Mouse (Mus musculus): Measurements from ENCODE around the gene Ttc33. TPM values are rescaled to one million over a fixed set of nuclear protein-coding genes. Genes with fewer than 3 reads are reported as not detected.

Gene Ttc33
- 7.2 and 8.0 TPM in 2 replicates for polyA plus RNA-seq (2012; rRNA removed)

GRCm38 (mm10) chr15:5185366-5186292 is at the start of gene Ttc33:
Gene Ttc33 (plus strand): TSS chr15:5185525.

GRCm38 (mm10) chr15:5143361-5144020 is 41.8 kb upstream of the Ttc33 start, which contains the start of gene Prkaa1:
Gene Prkaa1 (plus strand): TSS chr15:5143861.

DNA sequence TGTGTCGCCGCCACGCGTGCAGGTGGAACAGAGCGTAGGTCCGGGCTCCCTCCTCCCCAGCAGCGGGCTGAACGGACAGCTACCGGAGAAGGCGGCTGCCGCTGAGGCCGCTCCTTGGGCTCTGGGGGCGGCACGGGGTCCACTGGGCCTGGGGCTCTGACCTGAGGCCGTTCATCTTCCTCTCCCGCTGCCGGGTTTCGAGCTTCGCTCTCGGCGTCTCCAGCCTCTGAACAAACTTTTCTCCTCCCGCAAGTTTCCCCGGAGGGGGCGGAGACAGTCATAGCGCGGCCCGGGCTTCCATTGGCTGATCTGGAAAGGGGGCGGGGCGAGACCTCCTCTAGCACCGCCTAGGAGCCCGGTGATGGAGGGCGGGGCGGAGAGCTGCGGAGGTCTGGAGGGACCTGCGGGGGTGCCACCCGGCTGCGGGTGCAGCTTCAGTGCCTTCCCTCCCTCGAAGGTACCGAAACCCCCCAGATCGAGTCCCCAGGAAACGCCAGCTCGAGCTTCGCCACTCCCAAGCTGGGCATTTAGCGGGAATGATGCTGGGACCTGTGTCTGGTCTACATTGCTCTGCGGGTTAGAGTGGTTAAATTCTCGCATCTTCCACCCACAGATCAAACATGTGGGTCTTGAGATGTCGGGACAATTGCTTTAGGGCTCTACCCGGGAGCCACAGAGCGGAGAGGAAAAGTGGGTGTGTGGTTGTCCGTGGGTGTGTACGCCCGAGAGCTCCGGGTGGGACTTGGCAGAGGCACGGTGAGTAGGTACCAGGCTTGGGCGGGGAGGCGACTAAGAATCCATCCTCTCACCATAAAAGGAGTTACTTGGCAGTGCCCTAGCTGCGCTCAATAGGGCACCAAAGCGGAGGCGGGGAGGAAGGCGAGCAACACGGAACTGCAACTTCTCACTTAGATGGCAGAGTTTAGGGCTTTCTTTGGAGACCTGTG is 58.9 kb downstream of the Ttc33 start, which contains the start of gene Ptger4:
Ptger4 (minus strand) TSS at position 229 of the 947 bp plus-strand sequence.

Other genes starting within 250 kb of the Ttc33 start
- 0.01 TPM in 2 replicates for gene C7, start 121.8 kb upstream of the Ttc33 start, polyA plus RNA-seq (2012; rRNA removed)
- 0.57 and 0.59 TPM in 2 replicates for gene Card6, start 77.0 kb upstream of the Ttc33 start, polyA plus RNA-seq (2012; rRNA removed)
- 879 and 1,014 TPM in 2 replicates for gene Rpl37, start 68.9 kb upstream of the Ttc33 start, polyA plus RNA-seq (2012; rRNA removed)
- gene Prkaa1, start 41.7 kb upstream of the Ttc33 start, polyA plus RNA-seq (2012; rRNA removed) = 8.9 and 9.9 TPM in 2 replicates
- gene Ptger4, start 58.7 kb downstream of the Ttc33 start, polyA plus RNA-seq (2012; rRNA removed) = 1.1 TPM in 2 replicates

All from liver, embryonic 14 days (tissue).